Mouse (Mus musculus): ENCODE data around the gene Cacna2d3. TPM values are rescaled to one million over a fixed set of nuclear protein-coding genes. Genes with fewer than 3 reads are reported as not detected.

Cacna2d3 gene
- total and polyA plus RNA-seq, 3 experiments: 0.61 to 0.78 (median 0.70) TPM

DNA sequence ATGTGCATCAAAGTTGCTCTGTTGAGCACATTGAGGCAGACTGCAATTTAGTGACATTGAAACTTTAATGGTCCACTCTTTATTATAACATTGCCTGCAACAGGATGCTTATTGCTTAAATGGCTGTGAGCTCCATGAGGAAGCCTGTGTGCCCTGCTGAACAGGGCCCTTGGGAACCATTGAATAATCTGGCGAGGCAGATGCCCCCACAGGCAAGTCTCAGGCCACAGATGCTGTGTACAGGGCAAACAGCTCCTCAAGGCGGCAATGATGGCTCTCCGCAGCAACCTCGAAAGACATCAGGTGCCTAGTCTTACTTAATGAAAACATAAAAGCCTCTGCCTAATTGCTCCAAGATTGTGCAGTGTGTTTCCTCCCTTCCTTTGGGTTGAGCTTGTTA, 371.0 kb downstream of the Cacna2d3 start:
- H3K9ac ChIP-seq (ENCODE audit: low read depth, low read length): no peak overlapping the region
- no peaks in the 10 kb centered on the region for H3K27me3 ChIP-seq (ENCODE audit: control insufficient read depth, insufficient read depth, low read length)
- intact Hi-C loops (cut with DNase I): no loop called here
- 84% methylated on average over 4 of the region's 4 CpGs for WGBS
- no peaks in the 10 kb centered on the region for H3K36me3 ChIP-seq (ENCODE audit: control insufficient read depth, insufficient read depth, low read length)
- H3K27ac ChIP-seq: no peak overlapping the region
- no peak for DNase-seq
- H3K79me2 ChIP-seq (replicated peaks; ENCODE audit: control insufficient read depth, insufficient read depth, low read length): no peaks in the 10 kb centered on the region
- H3K4me3 ChIP-seq: no peak overlapping the region
- no peak for TF ChIP-seq POLR2A (IDR thresholded peaks at IDR 0.05; ENCODE audit: insufficient read depth, low read depth, low read length)
- TF ChIP-seq CTCF (IDR thresholded peaks at IDR 0.05): no peak
- TF ChIP-seq EP300 (IDR thresholded peaks at IDR 0.05; ENCODE audit: insufficient read depth, low read depth, low read length): no peak
- H3K4me1 ChIP-seq (ENCODE audit: control insufficient read depth, insufficient read depth, low read length): no peaks in the 10 kb centered on the region

DNA sequence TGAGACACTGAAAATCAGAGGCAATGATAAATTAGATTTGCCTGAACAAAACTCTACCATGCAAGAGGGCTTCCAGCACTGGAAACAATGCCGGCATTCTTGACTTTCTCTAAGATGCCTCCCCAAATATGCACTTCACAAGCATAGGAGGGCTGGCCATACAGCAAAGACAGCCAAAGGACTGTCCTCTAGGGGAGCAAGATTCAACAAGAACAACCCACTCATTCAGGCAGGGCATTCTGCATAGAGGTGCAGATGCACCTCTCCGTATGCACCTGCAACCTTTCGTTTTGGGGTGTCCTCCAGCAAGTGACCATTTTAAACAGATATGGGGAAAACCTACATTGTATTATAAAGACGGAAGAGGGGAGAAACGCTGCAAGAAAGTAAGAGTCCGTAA, 380.1 kb downstream of the Cacna2d3 start:
- no peak for DNase-seq
- Histone ChIP-seq H3K36me3 (ENCODE audit: control insufficient read depth, insufficient read depth, low read length) (no peaks in the 10 kb centered on the region), H3K4me3 (no peak overlapping the region), H3K27ac (no peak overlapping the region), H3K79me2 (replicated peaks; ENCODE audit: control insufficient read depth, insufficient read depth, low read length) (no peaks in the 10 kb centered on the region), H3K4me1 (ENCODE audit: control insufficient read depth, insufficient read depth, low read length) (no peaks in the 10 kb centered on the region), H3K9ac (ENCODE audit: low read depth, low read length) (no peak overlapping the region), H3K27me3 (ENCODE audit: control insufficient read depth, insufficient read depth, low read length) (no peaks in the 10 kb centered on the region)
- intact Hi-C loops (cut with DNase I): no loop called here
- no peak for TF ChIP-seq POLR2A (IDR thresholded peaks at IDR 0.05; ENCODE audit: insufficient read depth, low read depth, low read length)
- WGBS: 85% methylated on average over 6 of the region's 6 CpGs

DNA sequence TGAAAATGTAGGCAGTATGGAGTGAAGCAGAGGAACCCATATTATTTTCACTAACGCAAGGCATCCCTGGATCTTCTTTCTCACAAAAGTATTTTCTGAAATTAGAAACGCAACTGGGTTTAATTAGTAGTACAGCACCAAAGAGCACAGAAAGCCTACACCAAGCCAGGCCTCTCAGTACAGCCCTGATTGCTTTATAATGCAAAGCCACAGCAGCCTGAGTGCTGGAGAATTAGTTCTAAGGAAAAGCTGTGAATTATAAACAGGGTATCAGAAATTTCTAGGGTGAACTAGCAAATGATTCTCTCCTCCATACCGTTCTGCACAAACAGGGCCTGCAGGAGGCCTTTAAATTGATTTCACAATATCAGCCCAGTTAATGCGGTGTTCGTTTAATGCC, 380.9 kb downstream of the Cacna2d3 start:
- TF ChIP-seq EP300 (IDR thresholded peaks at IDR 0.05; ENCODE audit: insufficient read depth, low read depth, low read length) (no peak), POLR2A (IDR thresholded peaks at IDR 0.05; ENCODE audit: insufficient read depth, low read depth, low read length) (no peak), CTCF (IDR thresholded peaks at IDR 0.05) (no peak)
- Histone ChIP-seq H3K4me3 (no peak overlapping the region), H3K9ac (ENCODE audit: low read depth, low read length) (no peak overlapping the region), H3K27me3 (ENCODE audit: control insufficient read depth, insufficient read depth, low read length) (no peaks in the 10 kb centered on the region), H3K79me2 (replicated peaks; ENCODE audit: control insufficient read depth, insufficient read depth, low read length) (no peaks in the 10 kb centered on the region), H3K27ac (no peak overlapping the region), H3K4me1 (ENCODE audit: control insufficient read depth, insufficient read depth, low read length) (no peaks in the 10 kb centered on the region), H3K36me3 (ENCODE audit: control insufficient read depth, insufficient read depth, low read length) (no peaks in the 10 kb centered on the region)
- intact Hi-C loops (cut with DNase I): no loop called here
- WGBS: 82% methylated on average over 5 of the region's 5 CpGs
- DNase-seq: no peak

DNA sequence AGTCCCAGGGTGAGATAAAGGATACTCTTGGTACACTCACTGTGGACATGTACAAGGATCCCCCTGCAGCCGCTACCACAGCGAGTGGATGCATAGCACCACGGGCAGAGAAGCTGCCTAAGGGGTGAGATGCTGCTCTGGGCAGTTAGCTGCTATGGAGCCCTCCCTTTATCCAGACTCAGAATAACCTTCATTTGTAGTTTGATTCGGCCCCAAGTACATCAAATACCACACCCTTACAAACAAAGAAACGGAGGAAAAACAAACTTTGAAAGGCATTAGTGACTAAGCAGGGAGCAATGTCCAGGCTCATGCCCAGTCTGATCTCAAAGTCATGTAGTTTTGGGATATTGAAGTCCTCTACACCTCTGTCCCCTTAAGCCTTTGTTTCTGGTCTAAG, 386.8 kb downstream of the Cacna2d3 start:
- H3K9ac ChIP-seq (ENCODE audit: low read depth, low read length): no peak overlapping the region
- H3K36me3 ChIP-seq (ENCODE audit: control insufficient read depth, insufficient read depth, low read length): no peaks in the 10 kb centered on the region
- no peak overlapping the region for H3K4me3 ChIP-seq
- TF ChIP-seq CTCF (IDR thresholded peaks at IDR 0.05) (no peak), EP300 (IDR thresholded peaks at IDR 0.05; ENCODE audit: insufficient read depth, low read depth, low read length) (no peak), POLR2A (IDR thresholded peaks at IDR 0.05; ENCODE audit: insufficient read depth, low read depth, low read length) (no peak)
- no peak overlapping the region for H3K27ac ChIP-seq
- no peaks in the 10 kb centered on the region for H3K4me1 ChIP-seq (ENCODE audit: control insufficient read depth, insufficient read depth, low read length)
- whole genome bisulfite sequencing: 72% methylated on average over 5 of the region's 5 CpGs
- no peaks in the 10 kb centered on the region for H3K79me2 ChIP-seq (replicated peaks; ENCODE audit: control insufficient read depth, insufficient read depth, low read length)
- DNase-seq: no peak
- intact Hi-C loops (cut with DNase I): no loop called here
- H3K27me3 ChIP-seq (ENCODE audit: control insufficient read depth, insufficient read depth, low read length): no peaks in the 10 kb centered on the region

DNA sequence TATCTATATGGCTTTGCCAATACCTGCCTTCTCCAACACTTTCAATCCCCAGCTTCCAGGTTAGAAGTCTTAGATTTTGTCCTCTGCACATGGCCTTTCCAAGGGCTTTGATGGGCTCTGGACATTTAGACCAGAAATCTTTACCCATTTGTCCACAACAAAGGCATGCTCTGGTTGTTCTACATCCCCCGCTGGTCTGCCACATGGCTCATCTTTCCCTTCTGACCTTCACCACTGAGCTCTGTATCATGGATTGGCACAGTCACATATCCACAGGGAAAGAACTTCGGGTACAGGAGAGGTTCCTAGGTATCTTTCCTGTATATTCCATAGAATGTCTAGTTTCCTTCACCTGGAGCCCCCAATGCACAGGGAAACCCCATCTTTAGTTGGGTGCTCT, 387.4 kb downstream of the Cacna2d3 start:
- H3K36me3 ChIP-seq (ENCODE audit: control insufficient read depth, insufficient read depth, low read length): no peaks in the 10 kb centered on the region
- no peak for TF ChIP-seq CTCF (IDR thresholded peaks at IDR 0.05)
- TF ChIP-seq EP300 (IDR thresholded peaks at IDR 0.05; ENCODE audit: insufficient read depth, low read depth, low read length): no peak
- TF ChIP-seq POLR2A (IDR thresholded peaks at IDR 0.05; ENCODE audit: insufficient read depth, low read depth, low read length): no peak
- no peaks in the 10 kb centered on the region for H3K79me2 ChIP-seq (replicated peaks; ENCODE audit: control insufficient read depth, insufficient read depth, low read length)
- 76% methylated on average over 2 of the region's 2 CpGs for WGBS
- H3K27me3 ChIP-seq (ENCODE audit: control insufficient read depth, insufficient read depth, low read length): no peaks in the 10 kb centered on the region
- no peak for DNase-seq
- intact Hi-C loops (cut with DNase I): no loop called here
- no peak overlapping the region for H3K4me3 ChIP-seq
- H3K9ac ChIP-seq (ENCODE audit: low read depth, low read length): no peak overlapping the region
- H3K4me1 ChIP-seq (ENCODE audit: control insufficient read depth, insufficient read depth, low read length): no peaks in the 10 kb centered on the region
- no peak overlapping the region for H3K27ac ChIP-seq

DNA sequence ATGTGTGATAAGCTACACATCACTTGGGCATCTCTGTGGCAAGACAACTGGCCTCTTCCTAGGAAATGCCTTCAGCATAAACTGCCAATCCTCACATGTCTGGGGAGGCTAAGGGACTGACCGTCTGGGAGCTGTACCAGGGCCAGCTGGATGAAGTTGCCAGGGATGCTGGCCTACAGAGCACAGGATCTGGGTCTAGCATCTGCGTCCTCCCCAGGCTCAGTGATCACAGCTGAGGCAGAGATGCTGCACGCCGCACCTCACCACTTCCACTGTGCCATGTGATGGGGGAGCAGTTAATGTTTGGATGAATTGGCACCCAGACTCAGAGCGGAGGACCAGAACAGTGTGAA, 397.3 kb downstream of the Cacna2d3 start:
- Histone ChIP-seq H3K4me1 (ENCODE audit: control insufficient read depth, insufficient read depth, low read length) (no peaks in the 10 kb centered on the region), H3K27me3 (ENCODE audit: control insufficient read depth, insufficient read depth, low read length) (no peaks in the 10 kb centered on the region), H3K79me2 (replicated peaks; ENCODE audit: control insufficient read depth, insufficient read depth, low read length) (no peaks in the 10 kb centered on the region), H3K9ac (ENCODE audit: low read depth, low read length) (no peak overlapping the region), H3K4me3 (no peak overlapping the region), H3K27ac (no peak overlapping the region), H3K36me3 (ENCODE audit: control insufficient read depth, insufficient read depth, low read length) (no peaks in the 10 kb centered on the region)
- 78% methylated on average over 5 of the region's 5 CpGs for WGBS
- no peak for DNase-seq
- TF ChIP-seq CTCF (IDR thresholded peaks at IDR 0.05): no peak
- TF ChIP-seq EP300 (IDR thresholded peaks at IDR 0.05; ENCODE audit: insufficient read depth, low read depth, low read length): no peak
- no peak for TF ChIP-seq POLR2A (IDR thresholded peaks at IDR 0.05; ENCODE audit: insufficient read depth, low read depth, low read length)
- intact Hi-C loops (cut with DNase I): no loop called here
